ENCODE assay signal across 23 mouse cellular contexts in genomic region chr16:93450896-93451295, GRCm38 (mm10).
"Had no signal": no experiment of that assay in that cellular context is flagged by ENCODE, and none has a peak within 500 bp of the region (broad histone marks: within the 10 kb centered on the region; RNA-seq: fewer than 3 reads in every experiment).

No protein-coding gene starts in this region.

- H3K9me3 ChIP-seq: heart, embryonic 10.5 days; heart, embryonic 12.5 days; limb, embryonic 13.5 days; limb, embryonic 15.5 days; liver, embryonic 12.5 days had no signal

- DNase-seq: gastrocnemius, adult 2 months; gastrocnemius, postnatal 10 days; gastrocnemius, postnatal 25 days; heart, postnatal 10 days; heart, postnatal 4 days; kidney, adult 18-20 months; kidney, adult 8-10 months; kidney, postnatal 10 days; kidney, postnatal 25 days; kidney, postnatal 4 days had no signal

- H3K4me3 ChIP-seq: gastrocnemius, adult 2 months; heart, adult 2 months; heart, embryonic 10.5 days; heart, embryonic 12.5 days; layer of hippocampus, adult 2 months; left cerebral cortex, adult 2 months; limb, embryonic 13.5 days; limb, embryonic 15.5 days; liver, embryonic 12.5 days had no signal

- H3K27ac ChIP-seq: gastrocnemius, adult 2 months; heart, adult 2 months; heart, embryonic 10.5 days; hindbrain, embryonic 14.5 days; layer of hippocampus, adult 2 months; left cerebral cortex, adult 2 months; limb, embryonic 13.5 days; limb, embryonic 15.5 days; liver, embryonic 12.5 days; liver, embryonic 14.5 days had no signal

- H3K4me2 ChIP-seq: heart, embryonic 12.5 days; hindbrain, embryonic 14.5 days; limb, embryonic 13.5 days; limb, embryonic 15.5 days; liver, embryonic 12.5 days had no signal

- H3K36me3 ChIP-seq: heart, embryonic 10.5 days; heart, embryonic 12.5 days; limb, embryonic 13.5 days; limb, embryonic 15.5 days; liver, embryonic 12.5 days had no signal

- ATAC-seq: hindbrain, embryonic 16.5 days; inflammation-experienced regulatory T-cells, adult 6 months; intestine, postnatal 0 days; liver, embryonic 12.5 days had no signal

- H3K9ac ChIP-seq: heart, embryonic 12.5 days; hindbrain, embryonic 14.5 days; limb, embryonic 13.5 days; limb, embryonic 15.5 days; liver, embryonic 12.5 days; liver, embryonic 14.5 days had no signal
